Mouse (Mus musculus): Measurements from ENCODE around the gene Eif6. TPM values are rescaled to one million over a fixed set of nuclear protein-coding genes. Genes with fewer than 3 reads are reported as not detected.

The Eif6 gene
- polyA plus RNA-seq, 1 experiment from 2014 or later, result 164 TPM

GRCm38 (mm10) chr2:155861581-155861980 is 34.9 kb upstream of the Eif6 start:
- 89% methylated on average over 6 of the region's 6 CpGs for WGBS
- no peak for ATAC-seq (replicated peaks; ENCODE audit: low FRiP score)
- no peak for DNase-seq (ENCODE audit: low spot score)
- H3K27me3 ChIP-seq (ENCODE audit: control insufficient read depth, insufficient read depth, low read length), result no peaks in the 10 kb centered on the region
- no peak overlapping the region for H3K27ac ChIP-seq (ENCODE audit: low read depth, low read length)
- H3K9me3 ChIP-seq (ENCODE audit: control insufficient read depth, low read length), result no peaks in the 10 kb centered on the region
- no peaks in the 10 kb centered on the region for H3K36me3 ChIP-seq (ENCODE audit: control insufficient read depth, insufficient read depth, low read length)
- no peak overlapping the region for H3K9ac ChIP-seq (ENCODE audit: low read length)
- 0 out of 2 replicates have a peak, but pooled peaks cover 2% of the 10 kb centered on the region for H3K4me1 ChIP-seq (replicated peaks; ENCODE audit: control insufficient read depth, insufficient read depth, low read length)
- no peak overlapping the region for H3K4me3 ChIP-seq (ENCODE audit: low read depth, low read length)
- H3K4me2 ChIP-seq (ENCODE audit: low read depth, low read length, severe bottlenecking), result no peak overlapping the region

- Histone ChIP-seq H3K4me3 (ENCODE audit: low read depth, low read length) (no peak overlapping the region), H3K9ac (ENCODE audit: low read length) (no peak overlapping the region), H3K27me3 (ENCODE audit: control insufficient read depth, insufficient read depth, low read length) (no peaks in the 10 kb centered on the region), H3K4me2 (ENCODE audit: low read depth, low read length, severe bottlenecking) (no peak overlapping the region), H3K36me3 (ENCODE audit: control insufficient read depth, insufficient read depth, low read length) (no peaks in the 10 kb centered on the region), H3K9me3 (ENCODE audit: control insufficient read depth, low read length) (no peaks in the 10 kb centered on the region), H3K4me1 (replicated peaks; ENCODE audit: control insufficient read depth, insufficient read depth, low read length) (0 out of 2 replicates have a peak, but pooled peaks cover 2% of the 10 kb centered on the region), H3K27ac (ENCODE audit: low read depth, low read length) (no peak overlapping the region)
- WGBS, result 87% methylated on average over 7 of the region's 7 CpGs
- ATAC-seq (replicated peaks; ENCODE audit: low FRiP score) (no peak), DNase-seq (ENCODE audit: low spot score) (no peak)
Observed at GRCm38 (mm10) chr2:155860102-155860501, 33.4 kb upstream of the Eif6 start.

GRCm38 (mm10) chr2:155852536-155852935 is 25.8 kb upstream of the Eif6 start:
- DNase-seq (ENCODE audit: low spot score), result no peak
- no peak for ATAC-seq (replicated peaks; ENCODE audit: low FRiP score)
- H3K9ac ChIP-seq (ENCODE audit: low read length), result no peak overlapping the region
- no peaks in the 10 kb centered on the region for H3K4me1 ChIP-seq (replicated peaks; ENCODE audit: control insufficient read depth, insufficient read depth, low read length)
- no peak overlapping the region for H3K27ac ChIP-seq (ENCODE audit: low read depth, low read length)
- H3K9me3 ChIP-seq (ENCODE audit: control insufficient read depth, low read length), result no peaks in the 10 kb centered on the region
- H3K36me3 ChIP-seq (ENCODE audit: control insufficient read depth, insufficient read depth, low read length), result no peaks in the 10 kb centered on the region; the same call in 1 of the 2 replicates
- 85% methylated on average over 5 of the region's 5 CpGs for WGBS
- H3K4me3 ChIP-seq (ENCODE audit: low read depth, low read length), result no peak overlapping the region
- H3K4me2 ChIP-seq (ENCODE audit: low read depth, low read length, severe bottlenecking), result no peak overlapping the region
- no peaks in the 10 kb centered on the region for H3K27me3 ChIP-seq (ENCODE audit: control insufficient read depth, insufficient read depth, low read length)

- WGBS, result 88% methylated on average over 7 of the region's 7 CpGs
- Histone ChIP-seq H3K9me3 (ENCODE audit: control insufficient read depth, low read length) (no peaks in the 10 kb centered on the region), H3K27ac (ENCODE audit: low read depth, low read length) (no peak overlapping the region), H3K4me3 (ENCODE audit: low read depth, low read length) (no peak overlapping the region), H3K4me1 (replicated peaks; ENCODE audit: control insufficient read depth, insufficient read depth, low read length) (no peaks in the 10 kb centered on the region), H3K27me3 (ENCODE audit: control insufficient read depth, insufficient read depth, low read length) (no peaks in the 10 kb centered on the region), H3K4me2 (ENCODE audit: low read depth, low read length, severe bottlenecking) (no peak overlapping the region), H3K9ac (ENCODE audit: low read length) (no peak overlapping the region), H3K36me3 (ENCODE audit: control insufficient read depth, insufficient read depth, low read length) (no peaks in the 10 kb centered on the region; the same call in 1 of the 2 replicates)
- ATAC-seq (replicated peaks; ENCODE audit: low FRiP score), result no peak
- no peak for DNase-seq (ENCODE audit: low spot score)
Observed at GRCm38 (mm10) chr2:155850120-155850519, 23.4 kb upstream of the Eif6 start.

GRCm38 (mm10) chr2:155849464-155849863 is 22.7 kb upstream of the Eif6 start:
- WGBS, result 64% methylated on average over 7 of the region's 7 CpGs
- Histone ChIP-seq H3K9me3 (ENCODE audit: control insufficient read depth, low read length) (no peaks in the 10 kb centered on the region), H3K4me2 (ENCODE audit: low read depth, low read length, severe bottlenecking) (no peak overlapping the region), H3K27ac (ENCODE audit: low read depth, low read length) (no peak overlapping the region), H3K36me3 (ENCODE audit: control insufficient read depth, insufficient read depth, low read length) (no peaks in the 10 kb centered on the region; the same call in 1 of the 2 replicates), H3K9ac (ENCODE audit: low read length) (no peak overlapping the region), H3K4me3 (ENCODE audit: low read depth, low read length) (no peak overlapping the region), H3K27me3 (ENCODE audit: control insufficient read depth, insufficient read depth, low read length) (no peaks in the 10 kb centered on the region), H3K4me1 (replicated peaks; ENCODE audit: control insufficient read depth, insufficient read depth, low read length) (no peaks in the 10 kb centered on the region)
- DNase-seq (ENCODE audit: low spot score) (no peak), ATAC-seq (replicated peaks; ENCODE audit: low FRiP score) (no peak)

GRCm38 (mm10) chr2:155848291-155848690 is 21.6 kb upstream of the Eif6 start:
- 34% methylated on average over 6 of the region's 6 CpGs for WGBS
- Histone ChIP-seq H3K9me3 (ENCODE audit: control insufficient read depth, low read length) (no peaks in the 10 kb centered on the region), H3K27me3 (ENCODE audit: control insufficient read depth, insufficient read depth, low read length) (no peaks in the 10 kb centered on the region), H3K9ac (ENCODE audit: low read length) (no peak overlapping the region), H3K4me2 (ENCODE audit: low read depth, low read length, severe bottlenecking) (no peak overlapping the region), H3K36me3 (ENCODE audit: control insufficient read depth, insufficient read depth, low read length) (no peaks in the 10 kb centered on the region; the same call in 1 of the 2 replicates), H3K4me3 (ENCODE audit: low read depth, low read length) (no peak overlapping the region), H3K27ac (ENCODE audit: low read depth, low read length) (no peak overlapping the region), H3K4me1 (replicated peaks; ENCODE audit: control insufficient read depth, insufficient read depth, low read length) (no peaks in the 10 kb centered on the region)
- DNase-seq (ENCODE audit: low spot score) (peak; percentile 88), ATAC-seq (replicated peaks; ENCODE audit: low FRiP score) (no peak)

GRCm38 (mm10) chr2:155846930-155847329 is 20.2 kb upstream of the Eif6 start:
- H3K4me1 ChIP-seq (replicated peaks; ENCODE audit: control insufficient read depth, insufficient read depth, low read length), result no peaks in the 10 kb centered on the region
- no peak for ATAC-seq (replicated peaks; ENCODE audit: low FRiP score)
- no peaks in the 10 kb centered on the region for H3K9me3 ChIP-seq (ENCODE audit: control insufficient read depth, low read length)
- no peak overlapping the region for H3K4me3 ChIP-seq (ENCODE audit: low read depth, low read length)
- H3K9ac ChIP-seq (ENCODE audit: low read length), result no peak overlapping the region
- 91% methylated on average over 8 of the region's 8 CpGs for WGBS
- H3K27ac ChIP-seq (ENCODE audit: low read depth, low read length), result no peak overlapping the region
- H3K4me2 ChIP-seq (ENCODE audit: low read depth, low read length, severe bottlenecking), result no peak overlapping the region
- no peaks in the 10 kb centered on the region for H3K27me3 ChIP-seq (ENCODE audit: control insufficient read depth, insufficient read depth, low read length)
- DNase-seq (ENCODE audit: low spot score), result no peak
- no peaks in the 10 kb centered on the region; the same call in 1 of the 2 replicates for H3K36me3 ChIP-seq (ENCODE audit: control insufficient read depth, insufficient read depth, low read length)

GRCm38 (mm10) chr2:155838961-155839360 is 12.2 kb upstream of the Eif6 start:
- ATAC-seq (replicated peaks; ENCODE audit: low FRiP score) (no peak), DNase-seq (ENCODE audit: low spot score) (no peak)
- Histone ChIP-seq H3K9ac (ENCODE audit: low read length) (no peak overlapping the region), H3K9me3 (ENCODE audit: control insufficient read depth, low read length) (no peaks in the 10 kb centered on the region), H3K4me1 (replicated peaks; ENCODE audit: control insufficient read depth, insufficient read depth, low read length) (no peaks in the 10 kb centered on the region), H3K4me2 (ENCODE audit: low read depth, low read length, severe bottlenecking) (no peak overlapping the region), H3K27me3 (ENCODE audit: control insufficient read depth, insufficient read depth, low read length) (no peaks in the 10 kb centered on the region), H3K4me3 (ENCODE audit: low read depth, low read length) (no peak overlapping the region), H3K27ac (ENCODE audit: low read depth, low read length) (no peak overlapping the region), H3K36me3 (ENCODE audit: control insufficient read depth, insufficient read depth, low read length) (no peaks in the 10 kb centered on the region)
- WGBS, result 85% methylated on average over 4 of the region's 4 CpGs

- no peak overlapping the region for H3K4me3 ChIP-seq (ENCODE audit: low read depth, low read length)
- H3K4me2 ChIP-seq (ENCODE audit: low read depth, low read length, severe bottlenecking), result no peak overlapping the region
- no peaks in the 10 kb centered on the region for H3K27me3 ChIP-seq (ENCODE audit: control insufficient read depth, insufficient read depth, low read length)
- WGBS, result 71% methylated on average over 3 of the region's 3 CpGs
- H3K4me1 ChIP-seq (replicated peaks; ENCODE audit: control insufficient read depth, insufficient read depth, low read length), result no peaks in the 10 kb centered on the region
- no peak for DNase-seq (ENCODE audit: low spot score)
- no peaks in the 10 kb centered on the region for H3K9me3 ChIP-seq (ENCODE audit: control insufficient read depth, low read length)
- no peak for ATAC-seq (replicated peaks; ENCODE audit: low FRiP score)
- no peaks in the 10 kb centered on the region for H3K36me3 ChIP-seq (ENCODE audit: control insufficient read depth, insufficient read depth, low read length)
- H3K9ac ChIP-seq (ENCODE audit: low read length), result no peak overlapping the region
- no peak overlapping the region for H3K27ac ChIP-seq (ENCODE audit: low read depth, low read length)
Observed at GRCm38 (mm10) chr2:155837961-155838360, 11.2 kb upstream of the Eif6 start.

Data from forebrain, embryonic 11.5 days (tissue).